Mouse (Mus musculus) 3134 (cell line): Measurements from ENCODE around the gene Cnih1.
A peak's percentile ranks its signal among the peaks of the same experiment; 100 is the strongest.
"Not testable (repeated sequence)": the region's sequence is repeated elsewhere in the genome, so short reads cannot be mapped to it uniquely, and the experiment has no call there.

ENCODE experiments used
- DNase-seq: peaks from one replicate; pipeline ENCODE4 v3.0.0-alpha.2; 2011; ENCODE audit warnings: low spot score; ENCODE audit not compliant: insufficient read length; ENCODE audit errors: extremely low read depth

Cnih1 gene

DNA sequence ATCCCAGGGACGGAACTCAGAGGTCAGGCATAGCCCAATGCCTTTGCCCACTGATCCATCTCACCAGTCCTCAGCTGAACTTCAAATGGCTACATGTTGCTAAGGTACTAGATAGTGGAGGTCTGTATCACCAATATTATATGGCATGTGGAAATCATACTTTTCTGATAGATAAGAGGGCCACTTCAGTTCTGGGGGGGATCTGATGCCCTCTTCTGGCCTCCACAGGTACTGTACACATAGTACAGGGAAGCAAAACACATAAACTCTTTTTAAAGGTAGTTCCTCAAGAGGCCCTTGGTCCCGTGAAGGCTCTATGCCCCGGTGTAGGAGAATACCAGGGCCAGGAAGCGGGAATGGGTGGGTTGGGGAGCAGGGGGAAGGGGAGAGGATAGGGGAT lies 2.1 kb upstream of the Cnih1 start:
- no peak for DNase-seq

DNA sequence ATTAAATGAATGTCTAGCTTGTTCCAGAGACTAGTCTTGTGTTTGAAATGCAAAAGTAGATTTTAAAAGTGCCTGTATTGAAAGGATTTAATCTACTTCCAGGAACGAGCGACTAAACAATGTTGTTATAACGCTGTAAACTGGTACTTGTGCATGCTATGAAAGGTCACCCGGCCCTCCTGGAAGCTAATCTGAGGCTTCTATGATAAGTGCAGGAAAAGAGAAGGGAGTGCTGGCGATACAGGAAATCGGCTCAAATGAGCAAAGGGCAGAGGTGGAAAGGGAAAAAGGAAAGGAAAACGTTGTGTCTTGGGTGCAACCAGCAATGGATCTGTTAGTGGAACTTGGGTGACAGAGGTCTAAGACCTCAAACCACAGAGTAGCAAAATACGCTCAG lies 292 bp upstream of the Cnih1 start:
- DNase-seq = no peak

DNA sequence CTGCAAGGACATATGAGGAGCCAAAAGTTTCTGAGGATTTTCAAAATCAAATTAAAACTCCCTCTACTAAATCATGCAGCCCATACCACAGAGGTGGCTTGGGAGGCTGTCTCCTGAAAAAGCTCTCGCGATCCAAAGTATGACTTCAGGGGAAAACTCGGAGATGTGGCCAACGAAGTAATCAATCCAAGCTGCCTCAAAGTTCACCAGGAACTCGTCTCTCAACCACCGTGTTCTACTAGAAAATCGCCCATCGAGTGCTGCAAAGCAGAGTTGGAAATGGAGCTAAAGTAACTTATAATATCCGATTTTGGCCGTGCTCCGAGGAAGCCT lies 791 bp downstream of the Cnih1 start:
- no peak for DNase-seq

DNA sequence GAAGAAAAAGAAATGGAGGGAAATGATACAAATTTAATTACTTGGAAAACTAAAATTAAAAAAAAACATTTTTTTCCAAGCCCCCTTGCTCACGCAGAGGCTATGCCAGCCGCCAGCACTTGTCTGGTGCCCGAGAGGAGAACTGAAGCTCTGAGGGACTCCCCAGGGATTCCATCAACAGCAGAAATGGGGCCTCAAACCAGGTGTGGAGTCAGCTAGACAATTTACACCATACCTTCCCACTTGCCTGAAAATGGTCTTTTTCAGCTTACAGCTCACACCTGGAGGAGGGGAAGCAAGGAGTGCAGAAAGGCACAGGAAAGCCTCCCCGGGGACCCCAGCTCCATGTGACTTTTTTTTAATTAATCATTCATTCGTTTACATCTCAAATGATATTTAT lies 3.0 kb downstream of the Cnih1 start:
- no peak for DNase-seq

DNA sequence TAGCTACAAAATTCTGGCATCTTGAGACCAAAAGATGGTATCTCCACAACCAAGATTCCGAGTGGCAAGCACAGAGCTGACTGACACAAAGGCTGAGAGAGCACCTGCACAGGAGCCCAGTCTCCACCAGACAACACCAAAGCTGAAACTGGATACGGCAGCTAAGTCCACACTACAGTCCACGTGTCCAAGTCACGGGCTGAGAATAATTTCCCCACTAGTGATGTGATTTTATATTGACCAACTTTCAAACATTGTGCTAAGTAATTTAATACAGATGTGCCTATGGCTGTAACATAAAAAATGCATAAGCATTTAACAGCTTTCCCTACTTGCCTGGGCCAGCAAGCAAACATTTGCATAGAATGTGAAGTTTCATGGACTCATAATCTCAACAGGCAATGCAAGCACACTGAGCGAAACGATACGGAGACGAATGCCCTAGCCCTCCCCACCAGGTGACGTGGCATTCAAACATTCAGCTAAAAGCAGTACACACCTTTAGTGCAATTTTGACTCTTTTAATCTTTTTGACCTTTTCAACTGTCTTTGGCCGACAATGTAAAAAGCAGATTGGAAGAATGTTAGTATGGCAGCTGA lies 4.8 kb downstream of the Cnih1 start:
- DNase-seq = no peak

DNA sequence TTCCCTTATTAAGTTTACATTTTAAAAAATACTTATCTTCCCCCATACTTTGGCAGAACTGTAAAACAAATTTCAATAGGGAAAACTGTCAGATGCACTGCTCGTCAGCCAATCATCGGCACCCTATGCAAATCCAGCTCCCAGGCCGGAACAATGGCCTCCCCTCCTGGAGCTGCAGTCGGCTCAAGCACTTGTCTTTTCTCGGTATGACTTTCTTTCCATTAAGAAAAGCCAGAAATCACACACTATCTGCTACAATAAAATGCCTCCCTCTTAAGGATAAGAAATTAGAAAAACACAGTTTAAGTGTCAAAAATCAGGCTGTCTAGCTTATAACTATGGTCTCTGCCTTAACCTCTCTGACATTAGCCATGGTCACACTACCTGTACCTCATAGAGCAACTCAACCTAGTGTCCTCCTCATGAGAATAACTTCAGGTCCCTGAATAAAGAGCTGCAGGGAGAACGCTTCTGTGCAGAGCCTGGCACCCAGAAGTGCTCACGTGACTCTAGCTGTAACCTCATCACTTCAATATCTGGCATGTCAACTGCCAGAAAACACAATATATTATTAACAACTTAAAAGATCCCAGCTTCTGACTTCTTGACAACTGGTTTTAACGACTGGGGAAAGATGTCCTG lies 5.9 kb downstream of the Cnih1 start:
- no peak for DNase-seq

DNA sequence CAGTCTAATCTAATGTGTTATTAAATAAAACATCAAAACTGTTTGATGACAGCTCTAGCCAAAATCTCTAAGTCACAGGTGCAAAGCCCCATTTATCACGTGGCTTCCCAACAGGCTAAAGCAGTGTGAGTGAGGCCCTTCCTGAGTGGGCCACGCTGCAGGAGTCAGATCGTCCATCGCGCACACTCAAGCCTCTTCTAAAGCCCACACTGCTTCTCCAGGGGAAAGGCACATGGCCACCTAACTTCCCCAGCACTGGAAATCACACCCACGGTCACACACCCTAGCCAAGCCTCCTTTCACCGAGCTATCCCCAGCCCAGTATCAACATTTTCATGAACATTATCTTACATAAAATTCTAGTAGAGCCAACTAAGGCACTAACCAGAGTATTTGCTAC lies 7.1 kb downstream of the Cnih1 start:
- DNase-seq = no peak

DNA sequence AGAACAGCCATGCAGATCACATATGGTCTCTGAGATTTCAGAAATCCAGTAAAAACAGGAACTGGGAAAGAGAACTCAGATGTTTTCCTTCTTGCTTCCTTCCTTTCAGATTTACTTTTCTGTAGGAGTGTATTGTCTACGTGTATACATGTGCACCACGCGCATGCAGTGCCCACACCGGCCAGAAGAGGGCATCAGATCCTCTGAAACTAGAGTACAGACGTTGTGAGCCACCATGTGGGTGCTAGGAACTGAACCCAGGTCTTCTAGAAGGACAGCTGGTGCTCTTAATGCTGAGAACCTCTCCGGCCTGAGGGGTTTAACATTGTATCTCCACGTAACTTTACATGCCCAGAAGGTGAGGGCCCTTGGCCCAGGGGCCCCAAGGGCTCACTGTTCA lies 9.0 kb downstream of the Cnih1 start:
- no peak for DNase-seq

DNA sequence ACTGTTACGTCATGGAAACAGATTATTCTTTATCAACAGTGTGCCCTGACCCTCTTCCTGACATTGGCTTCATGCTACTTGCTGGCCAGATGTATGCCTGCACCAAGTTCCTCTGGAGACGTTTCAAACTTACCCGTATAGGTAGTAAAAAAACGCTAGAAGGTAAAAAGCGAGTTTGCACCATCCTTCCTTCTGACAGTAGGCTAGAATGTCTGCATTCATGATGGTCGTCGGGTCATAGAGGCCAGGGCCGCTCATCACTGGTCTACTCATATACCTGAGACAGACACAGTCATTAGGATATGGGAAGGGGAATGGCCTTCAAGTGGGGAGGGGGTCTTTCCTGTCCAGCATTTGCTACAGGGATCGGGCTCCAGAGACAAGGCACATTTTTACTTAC lies 9.5 kb downstream of the Cnih1 start:
- DNase-seq = no peak

DNA sequence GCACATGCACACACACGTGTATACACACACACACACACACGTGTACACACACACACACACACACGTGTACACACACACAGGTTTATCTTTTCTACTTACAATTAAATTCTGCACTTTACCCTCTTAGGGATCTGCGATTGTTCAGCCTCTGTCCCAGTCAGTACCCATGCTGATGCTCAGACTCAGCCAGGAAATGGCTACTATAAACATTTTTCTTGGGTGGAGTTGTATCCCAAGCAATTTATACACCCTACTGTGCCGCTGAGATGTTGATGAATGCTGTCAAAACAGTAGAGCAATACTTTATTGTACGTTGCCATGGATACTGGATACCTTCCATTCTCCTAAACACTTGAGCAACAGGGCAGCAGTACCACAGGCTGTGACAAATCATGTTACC lies 18.2 kb downstream of the Cnih1 start:
- DNase-seq = no peak

DNA sequence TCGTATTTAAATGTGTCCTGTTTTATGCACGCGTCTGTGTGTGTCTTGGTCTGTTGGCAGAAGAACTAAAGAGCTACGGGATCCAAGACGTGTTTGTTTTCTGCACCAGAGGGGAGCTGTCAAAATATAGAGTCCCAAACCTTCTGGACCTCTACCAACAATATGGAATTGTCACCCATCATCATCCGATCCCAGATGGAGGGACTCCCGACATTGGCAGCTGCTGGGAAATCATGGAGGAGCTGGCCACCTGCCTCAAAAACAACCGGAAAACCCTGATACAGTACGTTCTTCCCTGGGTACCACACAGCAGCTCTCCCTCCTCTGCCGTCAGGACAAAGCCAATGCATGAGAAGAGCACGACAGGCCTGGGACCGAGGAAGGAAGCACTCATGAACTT lies 21.1 kb downstream of the Cnih1 start:
- DNase-seq = no peak

DNA sequence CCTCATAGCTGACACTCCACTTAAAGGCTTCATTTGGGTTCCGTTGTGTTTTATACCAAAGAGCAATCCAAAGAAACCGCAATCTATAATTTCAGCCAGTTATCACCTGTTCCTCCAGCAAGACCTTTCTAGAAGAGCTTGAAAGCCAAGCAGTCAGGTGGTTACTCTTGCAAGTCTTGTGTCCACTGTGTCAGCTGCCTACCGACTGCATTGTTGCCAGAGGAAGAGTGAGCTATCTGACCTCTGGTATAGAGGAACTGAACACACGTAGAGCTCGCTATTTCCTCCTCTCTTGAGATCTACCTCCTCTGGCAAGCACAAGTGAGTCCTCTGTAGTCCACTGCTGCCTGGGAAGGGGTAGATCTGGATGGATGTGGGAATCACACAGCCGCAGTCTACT lies 27.0 kb downstream of the Cnih1 start:
- DNase-seq = no peak

DNA sequence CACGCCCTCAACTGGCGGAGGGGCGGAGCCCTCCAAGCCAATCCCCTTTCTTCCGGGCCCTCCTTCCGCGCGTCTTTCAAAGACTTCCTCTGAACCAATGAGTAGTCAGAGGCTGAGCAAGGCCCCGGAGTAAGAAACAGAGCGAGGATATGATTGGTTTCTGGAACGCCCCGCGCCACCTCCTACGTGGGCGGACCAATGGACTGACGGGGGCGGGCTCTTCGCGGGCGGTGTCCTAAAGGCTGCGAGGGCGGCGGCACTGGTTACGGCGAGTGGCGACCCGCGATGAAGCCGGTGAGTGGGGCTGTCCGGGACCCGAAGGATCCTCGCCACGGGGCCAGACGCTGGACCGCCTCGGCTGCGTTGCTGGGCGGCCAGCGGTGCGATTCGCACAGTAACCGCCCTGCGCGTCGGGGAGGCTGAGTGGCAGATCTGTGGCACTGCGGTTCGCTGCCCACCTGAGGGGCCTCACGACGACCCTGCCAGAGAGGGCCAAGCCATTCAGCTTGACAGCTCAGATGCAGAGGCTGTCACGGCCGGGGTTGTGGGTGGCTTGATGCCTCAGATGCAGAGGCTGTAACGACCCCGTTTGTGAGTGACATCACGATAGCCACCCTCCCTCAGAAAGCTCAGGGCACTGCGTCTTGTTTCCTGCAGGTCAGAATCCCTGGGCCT lies 27.7 kb downstream of the Cnih1 start, which contains the start of gene Cdkn3:
TSS of gene Cdkn3 (plus strand) at position 187 of the 675 bp plus-strand sequence.
- DNase-seq = peak; percentile 99

DNA sequence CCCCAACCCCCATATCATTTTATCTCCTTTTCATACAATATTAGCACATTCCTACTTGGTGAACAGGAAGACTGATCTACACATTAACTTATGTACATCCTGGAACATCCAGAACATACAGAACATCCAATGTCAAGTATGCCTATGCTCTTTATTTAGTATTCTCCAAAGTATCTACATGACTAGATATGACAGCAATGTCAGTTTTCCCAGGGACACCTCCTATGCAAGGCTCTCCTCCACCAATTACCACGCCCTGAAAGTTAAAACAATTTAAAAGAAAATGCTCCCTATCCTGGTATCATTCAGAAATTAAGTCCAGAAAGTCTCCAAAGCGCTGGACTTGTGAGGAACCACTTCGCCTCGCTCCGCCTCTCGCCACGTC lies 28.2 kb downstream of the Cnih1 start:
- DNase-seq = no peak

DNA sequence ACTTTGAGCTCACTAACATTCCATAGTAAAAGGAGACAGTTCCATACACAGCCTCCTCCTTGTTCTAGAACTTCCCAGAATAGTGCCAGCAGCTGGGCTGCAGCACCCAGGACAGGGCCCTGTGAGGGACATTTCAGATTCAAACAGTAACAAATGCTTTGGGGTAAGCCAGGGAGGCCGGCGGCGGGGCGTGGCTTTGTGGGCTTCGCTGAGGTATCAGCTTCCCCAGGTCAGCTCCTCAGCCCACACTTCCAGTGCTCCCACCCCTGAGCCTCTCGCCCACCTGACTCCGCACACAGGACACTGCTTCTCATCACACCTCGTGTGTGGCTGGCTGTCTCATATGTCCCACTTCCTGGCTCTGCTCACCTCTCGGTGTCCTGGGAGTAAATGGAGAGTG lies 30.5 kb downstream of the Cnih1 start:
- no peak for DNase-seq

DNA sequence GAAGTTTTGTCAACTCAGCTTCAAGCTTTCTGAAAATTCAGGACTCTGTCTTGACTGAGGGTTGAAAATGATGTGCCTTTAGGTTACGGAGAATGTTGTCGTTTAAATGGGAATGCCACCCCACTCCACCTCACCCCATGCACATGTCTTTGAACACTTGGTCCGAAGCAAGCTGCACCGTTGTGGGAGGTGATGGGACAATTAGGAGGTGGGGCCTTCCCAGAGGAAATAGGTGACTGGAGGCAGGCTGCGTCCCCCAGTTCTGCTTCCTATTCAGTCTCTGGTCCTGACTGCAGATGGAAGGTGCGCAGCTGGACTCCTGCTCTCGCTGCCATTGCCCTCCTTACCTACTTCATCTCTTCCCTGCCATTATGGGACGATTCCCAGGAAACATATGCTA lies 32.4 kb downstream of the Cnih1 start:
- no peak for DNase-seq

DNA sequence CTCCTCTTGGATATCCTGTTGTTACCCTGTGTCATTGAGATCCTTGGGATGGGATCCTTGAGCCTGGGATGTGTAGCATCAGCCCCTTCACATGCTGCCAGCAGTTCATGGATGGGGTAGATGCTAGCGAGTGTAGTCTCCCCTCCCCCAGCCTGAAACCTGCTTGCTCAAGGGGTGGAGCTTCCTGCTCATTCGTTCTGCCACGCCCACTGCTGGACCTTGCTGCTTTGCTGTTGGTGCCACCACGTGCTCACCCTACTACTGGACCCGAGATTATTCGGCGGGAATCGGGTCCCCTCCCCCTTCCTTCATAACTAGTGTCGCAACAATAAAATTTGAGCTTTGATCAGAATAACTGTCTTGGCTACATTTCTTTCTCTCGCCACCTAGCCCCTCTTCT lies 33.8 kb downstream of the Cnih1 start:
- not testable (repeated sequence) for DNase-seq

DNA sequence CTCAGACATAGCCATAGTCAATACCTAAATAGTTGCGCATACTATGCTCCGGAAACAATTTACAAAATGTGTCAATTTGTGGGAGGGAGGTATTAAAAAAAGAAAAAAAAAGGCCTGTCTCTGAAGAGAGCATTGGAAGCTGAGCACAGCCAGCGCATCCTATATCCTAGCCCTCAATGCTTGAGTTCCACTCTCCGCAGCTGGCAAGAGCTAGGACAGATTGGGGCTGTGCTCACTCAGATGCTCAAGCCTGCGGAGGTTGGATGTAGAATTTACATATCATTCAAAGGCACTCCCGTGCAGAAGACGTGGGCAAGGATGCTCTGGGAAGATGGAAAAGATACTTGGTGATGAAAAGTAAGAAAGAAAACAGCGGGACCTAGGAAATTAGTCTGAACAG lies 42.8 kb downstream of the Cnih1 start:
- no peak for DNase-seq

DNA sequence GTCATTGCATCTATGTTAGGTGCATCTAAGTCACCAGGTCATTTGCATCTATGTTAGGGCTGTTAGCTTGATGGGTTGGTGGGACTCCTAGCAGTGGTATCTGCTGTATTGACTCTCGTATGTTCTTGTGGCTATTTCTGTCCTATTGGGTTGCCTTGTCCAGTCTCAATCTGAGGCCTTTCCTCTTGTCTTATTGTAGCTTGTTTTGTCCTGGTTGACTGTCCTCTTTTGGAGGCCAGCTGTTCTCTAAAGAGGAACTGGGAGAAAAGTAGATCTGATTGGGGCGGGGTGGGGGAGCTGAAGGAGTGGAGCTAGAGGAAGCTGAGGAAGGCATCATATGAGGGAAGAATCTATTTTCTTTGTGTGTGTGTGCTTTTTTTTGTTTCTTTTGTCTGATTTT lies 45.5 kb downstream of the Cnih1 start:
- no peak for DNase-seq

DNA sequence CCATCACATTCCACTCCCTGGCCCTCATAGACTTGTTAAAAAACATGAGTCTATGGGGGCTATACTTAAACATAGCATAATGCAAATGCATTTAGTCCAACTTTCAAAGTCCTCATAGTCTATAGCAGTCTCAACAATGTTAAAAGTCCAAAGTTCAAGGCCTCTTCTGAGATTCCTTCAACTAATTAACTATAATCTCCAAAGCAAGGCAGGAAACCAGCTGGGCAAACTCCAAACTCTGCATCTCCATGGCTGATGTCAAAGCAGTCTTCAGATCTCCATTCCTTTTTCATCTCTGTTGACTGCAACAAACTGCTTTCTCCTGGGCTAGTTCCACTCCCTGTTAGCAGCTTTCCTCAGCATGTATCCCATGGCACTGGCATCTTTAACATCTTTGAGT lies 50.9 kb downstream of the Cnih1 start:
- DNase-seq = not testable (repeated sequence)

DNA sequence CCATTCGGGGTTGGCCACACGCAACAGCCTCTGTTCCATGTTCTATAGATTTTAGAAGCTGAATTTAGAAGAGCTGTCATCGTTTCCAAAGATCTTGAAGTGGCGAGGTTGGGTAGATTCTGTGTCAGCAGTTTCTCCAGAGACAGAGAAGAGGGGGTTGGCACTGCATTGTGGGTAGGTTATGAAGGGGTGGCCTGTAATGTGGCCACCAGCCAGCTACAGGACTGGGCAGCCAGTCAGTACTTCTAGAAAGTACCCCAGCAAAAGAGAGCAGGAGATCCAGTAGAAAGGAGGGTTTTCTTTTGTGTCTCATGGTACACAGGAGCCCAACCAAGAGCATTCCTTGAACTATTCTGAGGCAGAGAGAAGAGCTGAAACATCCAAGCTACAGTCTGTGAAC lies 51.8 kb downstream of the Cnih1 start:
- DNase-seq = no peak

DNA sequence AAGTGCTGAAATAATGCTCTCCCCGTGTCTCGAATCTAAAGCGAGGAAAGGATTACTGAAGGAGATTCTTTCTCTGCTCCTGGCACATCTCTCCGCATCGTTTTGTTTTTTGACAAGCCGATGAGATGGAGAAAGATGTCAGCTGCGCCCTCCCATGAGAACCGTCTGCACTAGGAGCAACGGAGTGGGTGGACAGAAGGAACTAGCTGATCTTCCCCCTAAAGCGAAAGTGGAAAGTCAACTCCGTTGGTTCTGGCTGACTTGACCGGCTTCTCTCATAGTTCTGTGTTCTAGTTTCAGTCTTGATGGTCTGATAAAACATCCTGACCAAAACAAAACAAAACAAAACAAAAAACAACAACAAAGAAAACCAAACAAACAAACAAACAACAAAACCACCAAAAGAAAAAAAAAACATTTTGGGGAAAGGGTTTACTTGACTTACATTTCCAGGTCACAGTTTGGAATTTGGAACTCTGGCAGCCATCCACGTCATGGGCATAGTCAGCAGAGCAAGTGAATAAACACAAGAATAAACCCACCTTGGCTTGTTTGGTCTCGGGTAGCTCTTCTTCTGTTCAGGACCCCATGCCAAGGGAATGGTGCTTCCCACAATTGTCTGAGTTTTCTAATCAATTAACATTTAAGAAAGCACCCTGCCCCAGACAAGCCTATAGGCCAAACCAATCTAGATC lies 53.3 kb downstream of the Cnih1 start:
- no peak for DNase-seq
